25 mouse cellular contexts compared by ENCODE assay signal in genomic region chr3:36505809-36506735, GRCm38 (mm10). TPM values are rescaled to one million over a fixed set of nuclear protein-coding genes. Genes with fewer than 3 reads are reported as not detected.
DNase-seq lines count a peak whose midpoint lies in the region; ATAC-seq and TF ChIP-seq lines count a peak whose summit lies in the region.
"Had no signal": no experiment of that assay in that cellular context is flagged by ENCODE, and none has a peak within 500 bp of the region (broad histone marks: within the 10 kb centered on the region; RNA-seq: fewer than 3 reads in every experiment).

No protein-coding gene starts in this region.

- H3K4me2 ChIP-seq in forebrain, embryonic 14.5 days (ENCODE audit: low read length), result no peak overlapping the region
- H3K4me2 ChIP-seq in midbrain, embryonic 13.5 days (replicated peaks), result no peak overlapping the region
- H3K4me2 ChIP-seq in kidney, embryonic 14.5 days (replicated peaks; ENCODE audit: low read depth, low read length), result no peak overlapping the region
- H3K4me2 ChIP-seq in kidney, embryonic 15.5 days, result no peak overlapping the region
- H3K4me2 ChIP-seq: embryonic facial prominence, embryonic 12.5 days; heart, embryonic 15.5 days; liver, embryonic 12.5 days; lung, embryonic 14.5 days; neural tube, embryonic 13.5 days had no signal

- H3K4me1 ChIP-seq in heart, adult 2 months (ENCODE audit: control insufficient read depth, insufficient read depth, low read length), result no peaks in the 10 kb centered on the region
- peaks cover 2% of the 10 kb centered on the region for H3K4me1 ChIP-seq in ES-Bruce4 (ENCODE audit: control insufficient read depth, insufficient read depth, low read length)
- H3K4me1 ChIP-seq in forebrain, embryonic 14.5 days (ENCODE audit: control insufficient read depth, insufficient read depth, low read length), result no peaks in the 10 kb centered on the region
- H3K4me1 ChIP-seq in midbrain, embryonic 13.5 days (replicated peaks), result peaks cover 12% of the 10 kb centered on the region
- no peaks in the 10 kb centered on the region for H3K4me1 ChIP-seq in kidney, embryonic 14.5 days (ENCODE audit: control insufficient read depth, insufficient read depth, low read length)
- no peaks in the 10 kb centered on the region for H3K4me1 ChIP-seq in kidney, embryonic 15.5 days
- H3K4me1 ChIP-seq: embryonic facial prominence, embryonic 12.5 days; heart, embryonic 15.5 days; liver, embryonic 12.5 days; neural tube, embryonic 13.5 days had no signal

- no peaks in the 10 kb centered on the region for H3K79me2 ChIP-seq in heart, adult 2 months (replicated peaks; ENCODE audit: control insufficient read depth, insufficient read depth, low read length)

- peak; percentile 73 for DNase-seq in heart, adult 11 months
- DNase-seq in heart, adult 2 months, result no peak
- DNase-seq in forebrain, embryonic 14.5 days (ENCODE audit: low spot score), result peak; percentile 14
- no peak for DNase-seq in layer of hippocampus, adult 9-10 months (ENCODE audit: low spot score)
- DNase-seq: adrenal gland, postnatal 10 days; cerebellum, adult 2 months; kidney, adult 9 months; left cerebral cortex, postnatal 4 days; lung, embryonic 14.5 days; lung, postnatal 4 days; right cerebral cortex, postnatal 4 days; thymus, postnatal 4 days had no signal

- TF ChIP-seq POLR2A in heart, adult 2 months (IDR thresholded peaks at IDR 0.05; ENCODE audit: insufficient read depth, low read depth, low read length), result no peak
- no peak for TF ChIP-seq POLR2A in ES-Bruce4 (IDR thresholded peaks at IDR 0.05; ENCODE audit: insufficient read depth, low read length)

- no peak for TF ChIP-seq CTCF in heart, adult 2 months (IDR thresholded peaks at IDR 0.05)
- no peak for TF ChIP-seq CTCF in ES-Bruce4 (IDR thresholded peaks at IDR 0.05; ENCODE audit: low read depth, low read length)

- no peak overlapping the region for H3K9ac ChIP-seq in heart, adult 2 months (ENCODE audit: low read depth, low read length)
- H3K9ac ChIP-seq in ES-Bruce4 (ENCODE audit: low read depth, poor library complexity, severe bottlenecking), result no peak overlapping the region
- no peak overlapping the region for H3K9ac ChIP-seq in forebrain, embryonic 14.5 days (ENCODE audit: low read length)
- H3K9ac ChIP-seq in midbrain, embryonic 13.5 days (replicated peaks), result no peak overlapping the region
- no peak overlapping the region for H3K9ac ChIP-seq in kidney, embryonic 14.5 days (ENCODE audit: low read depth, low read length)
- no peak overlapping the region for H3K9ac ChIP-seq in kidney, embryonic 15.5 days
- H3K9ac ChIP-seq: embryonic facial prominence, embryonic 12.5 days; heart, embryonic 15.5 days; liver, embryonic 12.5 days; lung, embryonic 14.5 days; neural tube, embryonic 13.5 days had no signal

- intact Hi-C loops in heart, adult 2 months (cut with DNase I), result no loop called here

- H3K9me3 ChIP-seq in ES-Bruce4 (replicated peaks; ENCODE audit: control insufficient read depth, insufficient read depth, low read length, poor library complexity, severe bottlenecking), result no peaks in the 10 kb centered on the region
- no peaks in the 10 kb centered on the region for H3K9me3 ChIP-seq in forebrain, embryonic 14.5 days (replicated peaks; ENCODE audit: control insufficient read depth, low read length)
- no peaks in the 10 kb centered on the region for H3K9me3 ChIP-seq in midbrain, embryonic 13.5 days
- no peaks in the 10 kb centered on the region for H3K9me3 ChIP-seq in kidney, embryonic 14.5 days (ENCODE audit: control insufficient read depth, low read length)
- no peaks in the 10 kb centered on the region for H3K9me3 ChIP-seq in kidney, embryonic 15.5 days (replicated peaks)
- H3K9me3 ChIP-seq: embryonic facial prominence, embryonic 12.5 days; heart, embryonic 15.5 days; liver, embryonic 12.5 days; neural tube, embryonic 13.5 days had no signal

- 65% methylated on average over 10 of the region's 10 CpGs for WGBS in heart, adult 2 months
- 48% methylated on average over 10 of the region's 10 CpGs for WGBS in forebrain, embryonic 14.5 days
- 46% methylated on average over 10 of the region's 10 CpGs for WGBS in midbrain, embryonic 13.5 days
- WGBS in kidney, embryonic 14.5 days, result 78% methylated on average over 10 of the region's 10 CpGs
- WGBS in kidney, embryonic 15.5 days, result 70% methylated on average over 10 of the region's 10 CpGs

- no peak overlapping the region for H3K4me3 ChIP-seq in heart, adult 2 months
- no peak overlapping the region for H3K4me3 ChIP-seq in ES-Bruce4 (ENCODE audit: low read depth, low read length)
- no peak overlapping the region for H3K4me3 ChIP-seq in forebrain, embryonic 14.5 days (ENCODE audit: low read depth, low read length)
- H3K4me3 ChIP-seq in midbrain, embryonic 13.5 days (replicated peaks), result no peak overlapping the region
- no peak overlapping the region for H3K4me3 ChIP-seq in kidney, embryonic 14.5 days (ENCODE audit: low read length)
- H3K4me3 ChIP-seq in kidney, embryonic 15.5 days (replicated peaks), result no peak overlapping the region
- H3K4me3 ChIP-seq: embryonic facial prominence, embryonic 12.5 days; heart, embryonic 15.5 days; liver, embryonic 12.5 days; neural tube, embryonic 13.5 days had no signal

- H3K27me3 ChIP-seq in heart, adult 2 months (ENCODE audit: control insufficient read depth, insufficient read depth, low read length), result no peaks in the 10 kb centered on the region
- no peaks in the 10 kb centered on the region for H3K27me3 ChIP-seq in ES-Bruce4 (ENCODE audit: control insufficient read depth, insufficient read depth, low read length, poor library complexity, severe bottlenecking)
- no peaks in the 10 kb centered on the region for H3K27me3 ChIP-seq in forebrain, embryonic 14.5 days (replicated peaks; ENCODE audit: control insufficient read depth, insufficient read depth, low read length)
- H3K27me3 ChIP-seq in midbrain, embryonic 13.5 days, result no peaks in the 10 kb centered on the region
- no peaks in the 10 kb centered on the region for H3K27me3 ChIP-seq in kidney, embryonic 14.5 days (ENCODE audit: control insufficient read depth, insufficient read depth, low read length)
- H3K27me3 ChIP-seq in kidney, embryonic 15.5 days, result no peaks in the 10 kb centered on the region
- H3K27me3 ChIP-seq: embryonic facial prominence, embryonic 12.5 days; heart, embryonic 15.5 days; liver, embryonic 12.5 days; neural tube, embryonic 13.5 days had no signal

- TF ChIP-seq EP300 in heart, adult 2 months (IDR thresholded peaks at IDR 0.05; ENCODE audit: insufficient read depth, low read depth, low read length), result no peak
- TF ChIP-seq EP300 in ES-Bruce4 (IDR thresholded peaks at IDR 0.05; ENCODE audit: insufficient read depth, low read depth, low read length), result peak; percentile 55; the same call in 1 of the 2 replicates

- ATAC-seq in forebrain, embryonic 14.5 days, result no peak; the same call in 1 of the 2 replicates
- ATAC-seq in midbrain, embryonic 13.5 days, result peak; percentile 85
- ATAC-seq in kidney, embryonic 14.5 days (ENCODE audit: low FRiP score, low TSS enrichment), result no peak
- no peak for ATAC-seq in kidney, embryonic 15.5 days (replicated peaks; ENCODE audit: low FRiP score)
- ATAC-seq: liver, embryonic 12.5 days had no signal

- H3K27ac ChIP-seq in heart, adult 2 months, result no peak overlapping the region
- no peak overlapping the region for H3K27ac ChIP-seq in ES-Bruce4 (ENCODE audit: insufficient read depth, low read length)
- H3K27ac ChIP-seq in forebrain, embryonic 14.5 days (ENCODE audit: low read depth, low read length), result no peak overlapping the region
- H3K27ac ChIP-seq in midbrain, embryonic 13.5 days, result peak overlapping the region; percentile 76
- H3K27ac ChIP-seq in kidney, embryonic 14.5 days (ENCODE audit: low read depth, low read length), result no peak overlapping the region
- no peak overlapping the region for H3K27ac ChIP-seq in kidney, embryonic 15.5 days
- H3K27ac ChIP-seq: embryonic facial prominence, embryonic 12.5 days; heart, embryonic 15.5 days; liver, embryonic 12.5 days; neural tube, embryonic 13.5 days had no signal

- no peaks in the 10 kb centered on the region for H3K36me3 ChIP-seq in heart, adult 2 months (ENCODE audit: control insufficient read depth, insufficient read depth, low read length)
- H3K36me3 ChIP-seq in ES-Bruce4 (ENCODE audit: control insufficient read depth, insufficient read depth, low read length, poor library complexity, severe bottlenecking), result no peaks in the 10 kb centered on the region
- no peaks in the 10 kb centered on the region for H3K36me3 ChIP-seq in forebrain, embryonic 14.5 days (ENCODE audit: control insufficient read depth, insufficient read depth, low read length)
- H3K36me3 ChIP-seq in midbrain, embryonic 13.5 days, result no peaks in the 10 kb centered on the region
- no peaks in the 10 kb centered on the region for H3K36me3 ChIP-seq in kidney, embryonic 14.5 days (ENCODE audit: control insufficient read depth, insufficient read depth, low read length)
- no peaks in the 10 kb centered on the region for H3K36me3 ChIP-seq in kidney, embryonic 15.5 days
- H3K36me3 ChIP-seq: embryonic facial prominence, embryonic 12.5 days; heart, embryonic 15.5 days; liver, embryonic 12.5 days; neural tube, embryonic 13.5 days had no signal

RNA-seq across cellular contexts. Expression of gene Gm11549, which starts 15.5 kb away (rescaled TPM):
- total RNA-seq in heart, adult 2 months (2021), result not detected
- polyA plus RNA-seq in heart, adult 2 months (2012; rRNA removed), result not detected in 2 replicates
- polyA plus RNA-seq in ES-Bruce4 (2011; ENCODE audit: insufficient read depth, insufficient read length, low read depth, missing spikeins), result not detected in 2 replicates
- 0.10 and 0.37 TPM in 2 replicates for polyA plus RNA-seq in forebrain, embryonic 14.5 days (2014; fragmentation: Nextera tagmentation; extraction: Ambion mirVana)
- polyA plus RNA-seq in midbrain, embryonic 13.5 days (2015; fragmentation: Nextera tagmentation; extraction: Ambion mirVana), result 0.52 and 0.71 TPM in 2 replicates
- polyA plus RNA-seq in kidney, embryonic 14.5 days (2014; fragmentation: Nextera tagmentation; extraction: Ambion mirVana), result not detected in 2 replicates
- polyA plus RNA-seq in kidney, embryonic 15.5 days (2015; fragmentation: Nextera tagmentation; extraction: Ambion mirVana), result 0.05 TPM in 2 replicates
- total RNA-seq: gastrocnemius, adult 18-20 months; hematopoietic stem cell, adult 5-6 weeks; monocyte, adult 5-6 weeks had no signal
- polyA plus RNA-seq: gonadal fat pad, adult 2 months; liver, embryonic 12.5 days had no signal

RNA-seq across cellular contexts. Expression of gene 1810062G17Rik, which starts 30.3 kb away (rescaled TPM):
- not detected for total RNA-seq in heart, adult 2 months (2021)
- 0.70 and 0.96 TPM in 2 replicates for polyA plus RNA-seq in heart, adult 2 months (2012; rRNA removed)
- polyA plus RNA-seq in ES-Bruce4 (2011; ENCODE audit: insufficient read depth, insufficient read length, low read depth, missing spikeins), result 0.67 and 0.99 TPM in 2 replicates
- 0.25 TPM in 1 of 2 replicates, not detected in the other for polyA plus RNA-seq in forebrain, embryonic 14.5 days (2014; fragmentation: Nextera tagmentation; extraction: Ambion mirVana)
- polyA plus RNA-seq in midbrain, embryonic 13.5 days (2015; fragmentation: Nextera tagmentation; extraction: Ambion mirVana), result 0.71 TPM in 1 of 2 replicates, not detected in the other
- 1.8 and 2.1 TPM in 2 replicates for polyA plus RNA-seq in kidney, embryonic 14.5 days (2014; fragmentation: Nextera tagmentation; extraction: Ambion mirVana)
- polyA plus RNA-seq in kidney, embryonic 15.5 days (2015; fragmentation: Nextera tagmentation; extraction: Ambion mirVana), result 1.2 and 1.8 TPM in 2 replicates
- total RNA-seq: gastrocnemius, adult 18-20 months; hematopoietic stem cell, adult 5-6 weeks; left cerebral cortex, adult 18-20 months; left cerebral cortex, postnatal 4 days; monocyte, adult 5-6 weeks had no signal

RNA-seq across cellular contexts. Expression of gene Anxa5, which starts 30.4 kb away (rescaled TPM):
- total RNA-seq in heart, adult 2 months (2021), result 100 to 1,000 TPM; 119 to 131 TPM
- polyA plus RNA-seq in heart, adult 2 months (2012; rRNA removed), result 202 and 223 TPM in 2 replicates
- 96.0 and 98.2 TPM in 2 replicates for polyA plus RNA-seq in ES-Bruce4 (2011; ENCODE audit: insufficient read depth, insufficient read length, low read depth, missing spikeins)
- 62.7 and 65.8 TPM in 2 replicates for polyA plus RNA-seq in forebrain, embryonic 14.5 days (2014; fragmentation: Nextera tagmentation; extraction: Ambion mirVana)
- polyA plus RNA-seq in midbrain, embryonic 13.5 days (2015; fragmentation: Nextera tagmentation; extraction: Ambion mirVana), result 49.5 and 57.5 TPM in 2 replicates
- 224 and 244 TPM in 2 replicates for polyA plus RNA-seq in kidney, embryonic 14.5 days (2014; fragmentation: Nextera tagmentation; extraction: Ambion mirVana)
- polyA plus RNA-seq in kidney, embryonic 15.5 days (2015; fragmentation: Nextera tagmentation; extraction: Ambion mirVana), result 289 and 314 TPM in 2 replicates

RNA-seq across cellular contexts. Expression of gene Exosc9, which starts 46.3 kb away (rescaled TPM):
- total RNA-seq in heart, adult 2 months (2021), result 10 to 100 TPM; 15.6 to 16.4 TPM
- 8.2 and 16.1 TPM in 2 replicates for polyA plus RNA-seq in heart, adult 2 months (2012; rRNA removed)
- 68.2 and 72.2 TPM in 2 replicates for polyA plus RNA-seq in ES-Bruce4 (2011; ENCODE audit: insufficient read depth, insufficient read length, low read depth, missing spikeins)
- polyA plus RNA-seq in forebrain, embryonic 14.5 days (2014; fragmentation: Nextera tagmentation; extraction: Ambion mirVana), result 92.1 and 93.0 TPM in 2 replicates
- 93.0 and 98.3 TPM in 2 replicates for polyA plus RNA-seq in midbrain, embryonic 13.5 days (2015; fragmentation: Nextera tagmentation; extraction: Ambion mirVana)
- 69.1 and 77.0 TPM in 2 replicates for polyA plus RNA-seq in kidney, embryonic 14.5 days (2014; fragmentation: Nextera tagmentation; extraction: Ambion mirVana)
- polyA plus RNA-seq in kidney, embryonic 15.5 days (2015; fragmentation: Nextera tagmentation; extraction: Ambion mirVana), result 64.6 and 70.7 TPM in 2 replicates

Comparison
In these comparisons a context has a peak if more than half of its experiments do, and no peak if none do; other contexts are left out.
1. DNase-seq: peak in heart, adult 11 months (single experiment) and forebrain, embryonic 14.5 days (single experiment); none in heart, adult 2 months (0 of 2) and layer of hippocampus, adult 9-10 months (single experiment).